Mouse (Mus musculus) liver, postnatal 0 days (tissue): Measurements from ENCODE around the gene Irf1.

ENCODE experiments used
- CTCF ChIP-seq: sonication (generic); IDR thresholded peaks from 2 replicates; pipeline ENCODE4 v1.5.1; 2016; ENCODE audit warnings: antibody characterized with exemption, low read depth
- EP300 ChIP-seq: IDR thresholded peaks from 2 replicates; pipeline ENCODE4 v1.6.1; 2016; ENCODE audit warnings: antibody characterized with exemption, low read depth, mild to moderate bottlenecking

GRCm38 (mm10) chr11:53788196-53788595, 18.4 kb downstream of the Irf1 start:
- TF ChIP-seq CTCF (no peak), EP300 (no peak)
